Mouse (Mus musculus) retina, postnatal 7 days (tissue): ENCODE results near the gene Ccdc88a.
"Not testable (repeated sequence)": the region's sequence is repeated elsewhere in the genome, so short reads cannot be mapped to it uniquely, and the experiment has no call there.

Experiments
- DNase-seq: peaks from one replicate; pipeline ENCODE4 v3.0.0-alpha.2; 2012; ENCODE audit warnings: low read depth, low spot score

The Ccdc88a gene

DNA sequence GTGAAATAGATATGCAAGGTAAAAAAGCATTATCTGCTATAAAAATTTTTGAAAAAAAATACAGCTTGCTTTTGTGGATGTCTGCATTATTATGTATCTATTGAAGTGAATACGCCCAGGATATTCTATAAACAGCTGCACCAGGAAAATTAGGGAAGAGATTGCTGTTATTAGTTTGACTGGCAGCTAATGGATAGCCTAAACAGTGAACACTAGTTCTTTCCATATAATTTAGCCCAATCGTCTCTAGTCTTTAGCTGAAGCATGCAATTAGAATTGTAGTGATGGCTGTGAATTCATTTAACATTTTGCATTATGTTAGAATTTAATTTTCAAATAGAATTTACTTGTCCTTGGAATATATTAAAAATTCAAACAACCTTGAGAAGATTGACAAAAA, 75.3 kb downstream of the Ccdc88a start:
- DNase-seq = no peak

GRCm38 (mm10) chr11:29474676-29475075, 101.2 kb downstream of the Ccdc88a start:
- DNase-seq = no peak

DNA sequence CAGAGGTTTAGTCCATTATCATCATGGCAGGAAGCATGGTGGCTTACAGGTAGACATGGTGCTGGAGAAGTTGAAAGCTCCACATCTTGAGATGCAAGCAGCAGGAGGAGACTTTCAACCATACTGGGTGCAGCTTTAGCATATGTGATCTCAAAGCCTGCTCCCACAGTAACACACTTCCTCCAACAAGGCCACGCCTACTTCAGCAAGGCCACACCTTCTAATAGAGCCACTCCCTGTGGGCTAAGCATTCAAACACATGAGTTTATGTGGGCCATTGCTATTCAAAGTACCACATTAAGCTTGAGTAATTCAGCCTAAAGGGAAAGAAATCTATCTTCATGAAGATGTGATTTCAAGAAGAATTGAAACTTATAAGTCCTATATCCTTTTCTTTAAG, 119.7 kb downstream of the Ccdc88a start:
- no peak for DNase-seq

DNA sequence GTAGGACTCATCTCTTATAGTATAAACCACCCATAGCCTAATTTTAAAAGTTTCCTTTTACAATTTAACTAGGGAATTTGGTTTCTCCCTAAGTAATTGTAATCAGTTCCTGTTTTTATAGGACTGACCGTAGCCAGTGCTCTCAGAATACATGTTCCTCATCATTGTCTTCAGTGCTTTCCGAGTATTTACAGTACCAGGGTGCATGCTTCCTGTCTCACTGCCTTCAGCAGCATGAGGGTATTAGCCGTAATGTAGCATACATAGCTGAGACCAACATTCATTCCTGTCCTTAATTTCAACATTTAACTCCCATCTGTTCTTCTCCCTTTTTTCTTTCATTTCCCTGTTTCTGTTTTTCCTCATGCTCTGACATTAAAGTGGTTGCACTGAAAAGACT, 123.5 kb downstream of the Ccdc88a start:
- DNase-seq = no peak

GRCm38 (mm10) chr11:29503948-29504893, 130.8 kb downstream of the Ccdc88a start:
- no peak for DNase-seq

DNA sequence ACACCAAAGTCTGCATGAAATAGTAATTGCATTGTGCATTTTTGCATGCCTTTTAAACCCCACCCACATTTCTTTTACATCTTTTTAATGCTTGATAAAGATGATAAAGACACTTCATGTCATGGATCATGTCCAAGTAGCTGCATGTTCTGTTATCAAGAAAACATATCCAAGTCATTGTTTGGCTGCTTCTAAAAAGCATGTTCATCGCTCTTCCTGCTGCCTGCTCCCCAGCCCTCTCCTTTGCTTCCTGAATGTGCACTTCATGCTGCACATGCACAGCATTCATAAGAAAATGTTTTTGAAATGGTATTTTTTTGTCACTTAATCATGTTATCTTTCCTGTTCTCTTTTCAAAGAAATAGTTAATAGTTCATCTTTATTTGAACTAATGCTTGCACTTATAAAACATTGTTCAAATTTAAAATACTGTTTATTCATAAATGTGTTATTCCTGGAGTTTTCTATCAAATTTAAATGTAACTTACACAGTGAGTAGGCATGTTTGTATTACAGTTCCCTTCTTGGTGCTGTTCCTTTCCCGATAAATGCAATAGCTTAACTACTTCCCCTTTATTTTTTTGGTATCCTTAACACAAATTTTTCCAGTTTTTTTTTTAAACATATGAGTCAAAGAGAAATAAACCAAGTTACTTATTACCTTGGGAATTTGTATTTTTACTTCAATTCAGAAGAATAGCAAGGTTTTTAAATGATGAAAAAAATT, 131.6 kb downstream of the Ccdc88a start:
- no peak for DNase-seq

- no peak for DNase-seq
These were observed 136.0 kb downstream of the Ccdc88a start for GRCm38 (mm10) chr11:29509421-29509820.

GRCm38 (mm10) chr11:29512818-29513535, 139.5 kb downstream of the Ccdc88a start:
- no peak for DNase-seq

DNA sequence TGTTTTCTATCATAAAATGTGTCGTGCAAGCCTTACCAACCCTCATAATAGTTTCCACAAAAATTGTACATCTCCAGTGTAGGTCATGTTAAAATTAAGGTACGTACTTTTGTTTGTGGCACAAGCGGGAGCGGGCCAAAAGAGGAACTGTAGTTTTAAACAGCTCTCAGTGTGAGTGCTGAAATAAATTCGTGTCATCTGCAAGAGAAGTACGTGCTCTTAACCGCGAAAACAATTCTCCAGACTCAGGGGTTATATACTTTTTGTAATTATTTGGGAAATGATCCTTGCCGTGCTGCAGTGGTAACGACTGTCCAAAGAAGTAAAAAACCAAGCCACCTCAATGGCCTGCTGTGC, 140.8 kb downstream of the Ccdc88a start:
- DNase-seq = no peak

GRCm38 (mm10) chr11:29514682-29515412, 141.4 kb downstream of the Ccdc88a start, which contains the start of gene Prorsd1:
Gene Prorsd1, minus strand, starts transcription at chr11:29515033.
- DNase-seq = peak; percentile 81

DNA sequence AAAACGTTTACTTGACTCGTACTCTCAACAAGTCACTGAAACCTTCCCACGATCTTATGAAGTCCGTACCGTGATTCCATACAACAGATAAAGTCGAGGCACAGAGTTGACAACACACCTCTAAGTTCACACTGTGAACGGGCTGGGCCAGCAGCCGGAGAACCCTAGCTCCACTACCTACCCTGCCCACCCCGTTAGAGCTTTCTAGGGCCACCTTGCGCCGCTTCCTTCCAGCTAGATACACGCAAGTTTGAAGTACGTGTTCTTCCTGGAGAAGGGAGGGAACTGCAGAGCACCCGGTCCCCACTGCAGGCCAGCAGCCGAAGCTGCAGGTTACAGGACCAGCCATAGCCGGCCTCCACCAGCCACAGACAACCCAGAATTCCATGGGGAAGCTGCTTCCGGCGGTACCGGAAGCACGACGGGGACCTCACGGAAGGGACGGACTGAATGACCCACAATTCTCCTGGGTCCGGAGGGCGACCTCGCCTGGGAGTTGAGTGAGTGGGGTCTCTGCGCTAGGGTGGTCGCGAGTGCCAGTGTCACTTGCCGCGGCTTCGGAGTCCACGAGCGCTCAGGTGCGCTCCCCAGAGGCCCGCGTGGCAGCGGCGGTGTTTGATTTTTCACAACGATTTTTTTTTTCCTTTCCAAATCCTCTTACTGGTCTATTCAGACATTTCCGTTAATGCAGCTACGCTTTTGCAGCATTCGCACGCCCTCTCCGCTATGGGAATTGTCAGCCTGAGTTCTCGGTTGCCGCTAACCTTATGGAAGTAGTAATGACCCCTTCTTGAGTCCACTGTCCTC, 152.7 kb downstream of the Ccdc88a start, which contains the start of gene Mtif2:
Mtif2 (plus strand) TSS at position 421 of the 807 bp plus-strand sequence.
- DNase-seq = peak; percentile 77

- DNase-seq = no peak
These were observed 164.7 kb downstream of the Ccdc88a start for GRCm38 (mm10) chr11:29538201-29538600.

DNA sequence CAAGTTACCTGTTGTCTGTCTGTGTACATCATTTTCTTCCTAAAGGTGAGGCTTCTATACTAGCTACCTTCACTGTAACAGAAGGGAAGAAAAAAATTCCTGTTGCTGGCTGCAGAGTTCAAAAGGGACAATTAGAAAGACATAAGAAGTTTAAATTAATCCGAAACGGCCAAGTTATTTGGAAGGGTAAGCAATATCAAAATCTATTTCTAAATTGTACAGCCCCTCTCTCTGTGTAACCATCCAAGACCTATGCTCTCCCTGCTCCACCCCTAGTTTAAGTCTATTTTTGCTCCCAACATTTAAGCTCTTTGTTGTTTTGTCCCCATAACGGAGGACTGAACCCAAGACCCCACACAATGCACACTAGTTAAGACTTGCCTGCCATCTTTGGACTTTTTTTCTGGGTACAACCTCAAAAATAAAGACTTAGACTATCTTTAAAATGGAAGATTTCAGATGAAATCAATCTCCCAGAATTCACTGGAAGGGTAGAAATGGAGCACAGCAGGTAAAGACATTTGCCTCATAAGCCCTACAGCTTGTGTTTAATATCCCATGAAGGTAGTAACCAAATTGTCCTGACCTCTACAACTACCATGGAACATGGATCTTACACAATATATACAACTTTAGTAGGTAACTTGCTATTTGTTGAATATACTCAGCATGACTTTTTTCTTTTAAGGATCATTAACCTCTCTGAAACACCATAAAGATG, 170.9 kb downstream of the Ccdc88a start:
- no peak for DNase-seq

DNA sequence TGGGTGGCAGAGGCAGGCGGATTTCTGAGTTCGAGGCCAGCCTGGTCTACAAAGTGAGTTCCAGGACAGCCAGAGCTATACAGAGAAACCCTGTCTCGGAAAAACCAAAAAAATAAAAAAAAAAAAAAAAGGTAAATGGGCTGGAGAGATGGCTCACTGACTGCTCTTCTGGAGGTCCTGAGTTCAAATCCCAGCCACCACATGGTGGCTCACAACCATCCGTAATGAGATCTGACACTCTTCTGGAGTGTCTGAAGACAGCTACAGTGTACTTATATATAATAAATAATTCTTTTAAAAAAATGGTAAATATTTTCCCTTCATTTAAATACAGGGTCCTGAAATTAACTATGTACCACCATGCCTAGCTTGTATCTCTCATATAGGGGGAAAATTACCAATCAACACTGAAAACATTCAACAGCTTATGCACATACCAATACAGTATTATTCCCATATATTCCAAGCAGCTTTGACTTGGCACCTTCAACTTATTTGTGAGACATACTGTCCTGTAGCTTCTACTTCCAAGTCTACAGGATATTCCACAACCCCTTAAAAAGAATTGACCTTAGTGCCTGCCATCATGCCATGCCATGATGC, 171.8 kb downstream of the Ccdc88a start:
- DNase-seq = not testable (repeated sequence)

DNA sequence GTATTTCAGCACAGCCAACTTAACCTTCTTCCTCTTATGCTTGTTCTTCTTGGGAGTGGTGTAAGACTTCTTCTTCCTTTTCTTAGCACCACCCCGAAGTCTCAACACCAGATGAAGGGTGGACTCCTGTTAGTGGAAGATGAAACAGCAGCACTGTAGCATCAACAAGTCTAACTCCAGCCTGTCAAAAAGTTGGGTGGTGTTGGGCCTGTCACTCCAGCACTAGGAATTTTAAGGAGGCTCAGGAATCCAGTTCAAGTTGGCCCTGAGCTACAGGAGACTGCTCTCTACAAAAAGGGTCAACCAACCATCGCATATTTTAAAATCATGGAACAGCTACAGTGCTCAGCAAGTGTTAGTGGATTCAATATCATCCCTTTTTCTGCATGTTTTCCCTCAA, 172.8 kb downstream of the Ccdc88a start:
- DNase-seq = not testable (repeated sequence)

DNA sequence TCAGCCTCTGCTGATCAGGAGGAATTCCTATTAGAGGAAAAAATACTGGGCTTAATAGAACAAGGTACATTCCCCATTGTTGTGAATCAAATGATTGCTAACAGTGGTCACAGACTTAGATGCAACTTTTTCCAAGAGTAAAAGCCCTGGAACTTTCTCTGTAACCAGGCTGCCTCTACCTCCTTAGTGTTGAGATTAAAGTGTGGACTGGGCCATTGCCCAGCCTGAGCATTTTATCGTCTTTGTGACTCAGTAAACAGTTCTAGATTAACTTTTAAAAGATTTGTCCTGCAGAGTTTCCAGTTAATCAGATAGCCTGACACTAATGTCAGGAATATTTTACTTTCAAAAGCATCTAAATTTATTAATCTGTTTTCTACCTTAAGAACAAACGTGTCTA, 173.3 kb downstream of the Ccdc88a start:
- no peak for DNase-seq

DNA sequence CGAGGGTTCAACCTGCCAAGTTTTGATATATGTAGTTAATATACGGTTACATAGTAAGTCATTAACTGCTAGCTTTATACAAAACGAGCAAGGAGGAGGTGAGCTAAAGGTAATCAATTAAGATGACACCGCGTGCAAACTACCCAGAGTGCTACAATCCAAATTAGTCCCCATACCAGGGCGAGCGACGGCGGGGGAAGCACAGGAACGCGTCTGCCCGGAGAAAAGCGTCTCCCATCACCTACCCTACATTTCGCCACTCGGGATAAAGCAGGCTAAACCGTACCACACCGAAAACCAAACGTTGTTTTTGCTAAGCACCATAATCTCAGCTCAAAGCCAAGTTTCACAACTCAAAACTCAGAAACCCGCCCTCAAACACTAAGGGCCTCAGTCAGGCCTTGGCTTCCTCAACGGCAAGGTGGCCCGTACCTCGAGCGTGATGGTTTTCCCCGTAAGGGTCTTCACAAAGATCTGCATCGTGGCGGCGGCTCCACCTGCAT, 173.8 kb downstream of the Ccdc88a start:
- DNase-seq = no peak

- peak; percentile 90 for DNase-seq
These were observed 174.5 kb downstream of the Ccdc88a start, which contains the start of the genes Clhc1 and Rps27a for GRCm38 (mm10) chr11:29547752-29548503. Gene Clhc1, plus strand, starts transcription at chr11:29547950. Gene Rps27a, minus strand, starts transcription at chr11:29548109.
